Mouse (Mus musculus): ENCODE measurements around the gene Obsl1. TPM values are rescaled to one million over a fixed set of nuclear protein-coding genes. Genes with fewer than 3 reads are reported as not detected.

Gene Obsl1
- total and polyA plus RNA-seq, 3 experiments, result 87.8 to 131 (median 117) TPM

GRCm38 (mm10) chr1:75538597-75539190, 32.4 kb upstream of the Obsl1 start:
- H3K9ac ChIP-seq (ENCODE audit: low read depth, low read length), result no peak overlapping the region
- DNase-seq, result no peak
- TF ChIP-seq POLR2A (IDR thresholded peaks at IDR 0.05; ENCODE audit: insufficient read depth, low read depth, low read length) (no peak), CTCF (IDR thresholded peaks at IDR 0.05) (no peak), EP300 (IDR thresholded peaks at IDR 0.05; ENCODE audit: insufficient read depth, low read depth, low read length) (no peak)
- H3K27ac ChIP-seq, result no peak overlapping the region
- WGBS, result 67% methylated on average over 9 of the region's 9 CpGs
- no peaks in the 10 kb centered on the region for H3K27me3 ChIP-seq (ENCODE audit: control insufficient read depth, insufficient read depth, low read length)
- peaks cover 1% of the 10 kb centered on the region; the same call in 1 of the 2 replicates for H3K4me1 ChIP-seq (ENCODE audit: control insufficient read depth, insufficient read depth, low read length)
- H3K4me3 ChIP-seq, result no peak overlapping the region
- H3K36me3 ChIP-seq (ENCODE audit: control insufficient read depth, insufficient read depth, low read length), result no peaks in the 10 kb centered on the region
- H3K79me2 ChIP-seq (replicated peaks; ENCODE audit: control insufficient read depth, insufficient read depth, low read length), result no peaks in the 10 kb centered on the region
- intact Hi-C loops (cut with DNase I), result no loop called here

- H3K27me3 ChIP-seq (ENCODE audit: control insufficient read depth, insufficient read depth, low read length), result no peaks in the 10 kb centered on the region
- intact Hi-C loops (cut with DNase I), result no loop called here
- WGBS, result 84% methylated on average over 2 of the region's 2 CpGs
- H3K36me3 ChIP-seq (ENCODE audit: control insufficient read depth, insufficient read depth, low read length), result no peaks in the 10 kb centered on the region
- H3K9ac ChIP-seq (ENCODE audit: low read depth, low read length), result no peak overlapping the region
- H3K79me2 ChIP-seq (replicated peaks; ENCODE audit: control insufficient read depth, insufficient read depth, low read length), result no peaks in the 10 kb centered on the region
- TF ChIP-seq EP300 (IDR thresholded peaks at IDR 0.05; ENCODE audit: insufficient read depth, low read depth, low read length) (no peak), POLR2A (IDR thresholded peaks at IDR 0.05; ENCODE audit: insufficient read depth, low read depth, low read length) (no peak), CTCF (IDR thresholded peaks at IDR 0.05) (no peak)
- H3K27ac ChIP-seq, result no peak overlapping the region
- DNase-seq, result no peak
- H3K4me1 ChIP-seq (ENCODE audit: control insufficient read depth, insufficient read depth, low read length), result peaks cover 1% of the 10 kb centered on the region; the same call in 1 of the 2 replicates
- H3K4me3 ChIP-seq, result no peak overlapping the region
Observed at GRCm38 (mm10) chr1:75537587-75537986, 31.3 kb upstream of the Obsl1 start.

GRCm38 (mm10) chr1:75533325-75534252, 27.3 kb upstream of the Obsl1 start:
- no peaks in the 10 kb centered on the region for H3K36me3 ChIP-seq (ENCODE audit: control insufficient read depth, insufficient read depth, low read length)
- no peaks in the 10 kb centered on the region for H3K79me2 ChIP-seq (replicated peaks; ENCODE audit: control insufficient read depth, insufficient read depth, low read length)
- no peaks in the 10 kb centered on the region for H3K27me3 ChIP-seq (ENCODE audit: control insufficient read depth, insufficient read depth, low read length)
- H3K27ac ChIP-seq, result no peak overlapping the region
- no peak for DNase-seq
- no peaks in the 10 kb centered on the region; the same call in 1 of the 2 replicates for H3K4me1 ChIP-seq (ENCODE audit: control insufficient read depth, insufficient read depth, low read length)
- WGBS, result 87% methylated on average over 19 of the region's 19 CpGs
- intact Hi-C loops (cut with DNase I), result no loop called here
- no peak overlapping the region for H3K9ac ChIP-seq (ENCODE audit: low read depth, low read length)
- TF ChIP-seq CTCF (IDR thresholded peaks at IDR 0.05), result no peak
- no peak overlapping the region for H3K4me3 ChIP-seq

- no peak for TF ChIP-seq EP300 (IDR thresholded peaks at IDR 0.05; ENCODE audit: insufficient read depth, low read depth, low read length)
- no peak for TF ChIP-seq POLR2A (IDR thresholded peaks at IDR 0.05; ENCODE audit: insufficient read depth, low read depth, low read length)
- TF ChIP-seq CTCF (IDR thresholded peaks at IDR 0.05), result no peak
- no peak overlapping the region for H3K27ac ChIP-seq
- WGBS, result 87% methylated on average over 19 of the region's 19 CpGs
- H3K4me1 ChIP-seq (ENCODE audit: control insufficient read depth, insufficient read depth, low read length), result no peaks in the 10 kb centered on the region
- H3K36me3 ChIP-seq (ENCODE audit: control insufficient read depth, insufficient read depth, low read length), result no peaks in the 10 kb centered on the region
- DNase-seq, result no peak
- intact Hi-C loops (cut with DNase I), result no loop called here
- H3K4me3 ChIP-seq, result no peak overlapping the region
- no peaks in the 10 kb centered on the region for H3K27me3 ChIP-seq (ENCODE audit: control insufficient read depth, insufficient read depth, low read length)
- H3K79me2 ChIP-seq (replicated peaks; ENCODE audit: control insufficient read depth, insufficient read depth, low read length), result no peaks in the 10 kb centered on the region
- no peak overlapping the region for H3K9ac ChIP-seq (ENCODE audit: low read depth, low read length)
Observed at GRCm38 (mm10) chr1:75532280-75533172, 26.3 kb upstream of the Obsl1 start.

GRCm38 (mm10) chr1:75530546-75530945, 24.3 kb upstream of the Obsl1 start:
- Histone ChIP-seq H3K27ac (no peak overlapping the region), H3K79me2 (replicated peaks; ENCODE audit: control insufficient read depth, insufficient read depth, low read length) (no peaks in the 10 kb centered on the region), H3K27me3 (ENCODE audit: control insufficient read depth, insufficient read depth, low read length) (no peaks in the 10 kb centered on the region), H3K9ac (ENCODE audit: low read depth, low read length) (no peak overlapping the region), H3K4me1 (ENCODE audit: control insufficient read depth, insufficient read depth, low read length) (no peaks in the 10 kb centered on the region), H3K4me3 (no peak overlapping the region), H3K36me3 (ENCODE audit: control insufficient read depth, insufficient read depth, low read length) (no peaks in the 10 kb centered on the region)
- TF ChIP-seq POLR2A (IDR thresholded peaks at IDR 0.05; ENCODE audit: insufficient read depth, low read depth, low read length) (no peak), EP300 (IDR thresholded peaks at IDR 0.05; ENCODE audit: insufficient read depth, low read depth, low read length) (no peak), CTCF (IDR thresholded peaks at IDR 0.05) (peak; percentile 16; the same call in 1 of the 2 replicates)
- intact Hi-C loops (cut with DNase I), result no loop called here
- no peak for DNase-seq
- WGBS, result 65% methylated on average over 4 of the region's 4 CpGs

Measured in heart, adult 2 months (tissue).